Comparison of ENCODE assay signal across 8 mouse cellular contexts in genomic region chr11:30165861-30166550, GRCm38 (mm10).
DNase-seq lines count a peak whose midpoint lies in the region; ATAC-seq and TF ChIP-seq lines count a peak whose summit lies in the region.

No protein-coding gene starts in this region.

- no peak overlapping the region for H3K9ac ChIP-seq in lung, embryonic 16.5 days (ENCODE audit: low read length)

- ATAC-seq in lung, embryonic 16.5 days (ENCODE audit: low read depth) = peak; percentile 69

- no peak for TF ChIP-seq POLR2A in lung, adult 2 months (IDR thresholded peaks at IDR 0.05; ENCODE audit: borderline replicate concordance, extremely low read depth, low read depth, low read length)

- no peak for TF ChIP-seq CTCF in lung, adult 2 months (IDR thresholded peaks at IDR 0.05; ENCODE audit: insufficient read depth, low read length)

- no peaks in the 10 kb centered on the region for H3K9me3 ChIP-seq in lung, embryonic 16.5 days (ENCODE audit: control insufficient read depth, low read length)

- H3K27ac ChIP-seq in lung, embryonic 16.5 days (ENCODE audit: low read length) = no peak overlapping the region

- no peaks in the 10 kb centered on the region for H3K27me3 ChIP-seq in lung, embryonic 16.5 days (ENCODE audit: control insufficient read depth, insufficient read depth, low read depth, low read length)

- H3K4me3 ChIP-seq in lung, adult 2 months (replicated peaks; ENCODE audit: extremely low read depth, low read depth, low read length) = no peak overlapping the region
- H3K4me3 ChIP-seq in lung, embryonic 16.5 days (ENCODE audit: low read length) = no peak overlapping the region

- 0 out of 2 replicates have a peak, but pooled peaks cover under 1% of the 10 kb centered on the region for H3K36me3 ChIP-seq in lung, embryonic 16.5 days (ENCODE audit: control insufficient read depth, insufficient read depth, low read length)

- H3K4me1 ChIP-seq in lung, adult 2 months (ENCODE audit: control insufficient read depth, insufficient read depth, low read length) = peaks cover 60% of the 10 kb centered on the region
- H3K4me1 ChIP-seq in lung, embryonic 16.5 days (replicated peaks; ENCODE audit: control insufficient read depth, insufficient read depth, low read length) = peaks cover 9% of the 10 kb centered on the region

- peak; percentile 36 to 69 for DNase-seq in lung, adult 18-20 months
- DNase-seq in lung, adult 2 months = no peak
- peak; percentile 42 for DNase-seq in heart, postnatal 25 days (ENCODE audit: low spot score)
- DNase-seq in yolk sac, embryonic 10.5 days (ENCODE audit: low spot score) = peak; percentile 31
- no peak for DNase-seq in cerebellum, adult 8-10 months
- no peak for DNase-seq in right cerebral cortex, adult 2 months (ENCODE audit: low spot score in 2 of 2)
- no peak for DNase-seq in embryo, embryonic 11 days

- H3K4me2 ChIP-seq in lung, embryonic 16.5 days (ENCODE audit: low read depth, low read length) = no peak overlapping the region

- intact Hi-C loops in heart, postnatal 25 days (cut with DNase I) = loop anchor here (10.0 kb wide), 2 partner anchors 99 to 129 kb away; partner anchors contain the start of gene Sptbn1

- WGBS in lung, adult 2 months = 26% methylated on average over 5 of the region's 5 CpGs
- 42% methylated on average over 5 of the region's 5 CpGs for WGBS in lung, embryonic 16.5 days

Comparison
In these comparisons a context has a peak if more than half of its experiments do, and no peak if none do; other contexts are left out.
1. DNase-seq: peak in lung, adult 18-20 months (2 of 2), heart, postnatal 25 days (single experiment) and yolk sac, embryonic 10.5 days (single experiment); none in lung, adult 2 months (single experiment), cerebellum, adult 8-10 months (single experiment), right cerebral cortex, adult 2 months (0 of 2) and embryo, embryonic 11 days (single experiment).